Mouse (Mus musculus): ENCODE results near the gene Hao2.

Hao2 gene

DNA sequence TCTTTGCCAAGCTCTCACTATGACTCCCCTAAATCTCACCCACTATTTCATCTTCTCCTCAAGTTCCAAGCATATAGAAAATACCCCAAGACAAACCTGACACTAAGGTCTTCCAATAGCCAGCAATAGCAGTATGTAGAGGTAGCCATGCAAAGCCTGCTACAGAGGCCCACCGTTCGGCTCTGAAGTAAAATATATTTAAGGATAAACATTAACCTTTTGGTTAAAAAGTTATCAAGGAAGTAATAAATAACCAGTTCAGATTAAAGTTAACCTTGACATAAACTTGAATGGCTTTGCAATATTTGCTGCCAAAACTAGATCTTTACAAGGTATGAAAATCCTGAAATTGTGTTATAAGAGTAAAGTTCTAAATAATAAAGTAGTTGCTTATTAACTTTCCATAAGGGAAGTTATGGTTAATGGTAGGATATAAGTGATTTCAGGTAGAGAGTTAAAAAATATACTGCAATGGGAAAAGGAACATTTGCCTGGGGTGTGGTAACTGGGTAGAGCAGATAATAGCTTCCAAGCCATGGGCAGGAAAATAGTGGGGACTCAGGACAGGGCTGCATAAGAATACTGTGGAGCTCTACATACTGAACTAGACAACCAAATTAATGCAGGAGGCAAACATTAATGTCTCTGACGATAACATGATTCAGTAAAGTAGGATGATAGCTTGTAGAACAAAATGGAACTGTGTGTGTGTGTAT, at the start of gene Hao2:
Hao2 (minus strand) TSS at position 183 of the 716 bp plus-strand sequence.
- DNase-seq = no peak

DNA sequence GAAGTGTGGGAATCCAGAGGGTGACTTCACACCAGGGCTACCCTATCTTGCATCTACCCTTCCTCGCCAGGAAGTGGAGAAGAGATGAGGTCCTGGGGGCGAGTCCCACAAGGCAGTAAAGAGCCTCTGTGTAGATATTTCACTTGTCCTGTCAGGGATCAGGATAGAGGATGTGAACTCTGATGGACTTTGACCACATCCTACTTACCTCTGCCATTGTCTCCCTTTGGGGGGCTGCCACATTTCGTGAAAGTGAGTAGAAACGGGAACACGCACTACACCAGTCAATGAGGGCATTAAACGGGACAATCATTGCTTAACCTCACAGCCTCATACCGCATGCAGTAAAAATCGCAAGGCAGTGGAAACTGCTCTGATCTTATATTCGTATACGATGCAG, 48.6 kb upstream of the Hao2 start:
- no peak for DNase-seq

DNA sequence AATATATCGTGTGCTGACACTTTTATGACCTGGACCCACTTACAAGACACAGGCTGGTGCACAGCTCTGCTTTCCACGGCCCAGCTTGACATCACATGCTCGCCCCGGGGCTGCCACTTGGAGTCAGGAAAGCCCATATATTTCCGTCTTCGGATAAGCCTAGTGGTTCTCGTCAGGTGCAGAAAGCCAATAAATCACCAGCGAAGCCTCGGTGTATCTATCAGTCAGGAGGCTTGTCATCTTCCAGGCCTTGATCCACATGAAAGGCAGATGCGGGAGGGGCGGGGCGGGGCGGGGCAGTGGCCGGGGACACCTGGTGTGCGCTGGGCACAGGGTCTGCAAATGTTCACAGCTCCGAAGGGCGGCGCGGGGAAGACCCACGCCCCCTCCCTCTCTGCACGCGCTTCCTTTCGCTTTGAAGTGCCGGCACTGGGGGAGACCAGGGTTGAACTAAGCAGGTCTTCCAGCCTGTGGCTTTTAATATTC, 48.1 kb upstream of the Hao2 start:
- no peak for DNase-seq

DNA sequence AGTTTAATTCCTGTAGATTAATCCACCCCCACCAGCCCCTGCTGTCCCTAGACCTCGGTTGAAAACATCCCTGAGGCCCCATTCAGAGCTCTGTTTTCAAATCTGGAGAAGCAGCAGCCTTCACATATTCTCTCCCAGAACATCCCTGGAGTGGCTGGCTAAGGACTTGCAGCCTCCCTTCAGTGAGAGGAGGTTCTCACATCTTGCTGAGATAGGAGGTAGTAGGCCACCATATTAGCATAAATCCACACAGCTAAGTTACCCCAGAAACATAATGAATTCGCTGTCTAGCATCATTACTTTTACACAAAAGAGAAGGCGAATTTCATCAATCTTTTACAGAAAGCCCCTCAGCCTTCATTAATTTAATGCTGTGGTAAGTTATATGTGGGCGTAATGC, 47.2 kb upstream of the Hao2 start:
- DNase-seq = no peak

DNA sequence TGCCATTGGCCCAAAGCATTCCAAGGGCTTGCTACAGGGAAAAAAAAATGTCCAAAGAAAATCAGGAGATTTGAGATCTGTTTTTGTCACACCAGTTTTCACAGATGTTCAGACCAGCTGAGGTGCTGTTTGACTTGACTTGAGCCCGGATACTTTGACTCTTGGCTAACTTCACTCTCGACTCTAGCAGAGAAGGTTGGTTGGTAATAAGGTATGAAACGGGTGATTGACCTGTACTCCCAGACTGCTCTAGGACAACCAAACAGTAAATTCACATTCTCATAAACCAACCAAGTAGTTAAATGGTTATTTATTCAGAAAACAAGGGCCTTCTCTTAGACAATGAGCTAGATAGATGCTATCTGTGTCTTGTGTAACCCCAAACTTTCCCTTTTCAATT, 43.4 kb upstream of the Hao2 start:
- no peak for DNase-seq

DNA sequence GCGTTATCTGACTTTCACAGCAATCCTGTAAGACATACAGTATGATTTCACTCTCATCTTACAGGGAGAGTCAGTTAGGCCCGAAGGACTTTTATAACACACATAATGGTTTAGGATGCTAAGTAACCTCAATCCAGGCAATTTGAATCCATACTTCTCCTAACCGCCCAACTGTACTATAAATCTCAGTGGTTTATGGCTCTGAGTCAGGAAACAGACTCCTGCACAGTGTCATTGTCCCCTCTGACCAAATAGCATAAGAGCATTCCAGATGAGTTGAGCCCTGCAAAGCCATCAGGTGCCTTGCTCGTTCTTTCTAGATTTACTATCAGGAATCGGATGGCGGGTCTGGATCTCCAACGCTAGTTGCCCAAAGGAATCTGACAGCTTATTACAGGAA, 41.6 kb upstream of the Hao2 start:
- no peak for DNase-seq

DNA sequence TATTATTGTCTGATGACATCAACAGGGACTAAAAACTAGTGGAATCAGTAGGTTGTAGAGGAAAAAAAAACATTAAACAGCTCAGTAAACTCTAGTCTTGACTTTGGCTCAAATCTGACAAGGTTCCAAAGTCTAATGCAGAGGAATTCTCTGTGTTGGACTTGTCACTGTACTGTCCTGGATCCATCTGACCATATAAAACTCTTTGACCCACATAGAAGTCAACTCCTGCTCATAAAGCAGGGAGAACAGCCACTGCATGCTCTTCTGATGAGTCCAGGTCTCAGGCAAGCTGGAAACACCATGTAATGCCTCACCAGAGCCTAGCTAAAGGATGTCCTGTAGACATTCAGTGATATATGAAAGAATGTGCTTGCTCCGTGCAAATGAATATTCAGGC, 41.0 kb upstream of the Hao2 start:
- no peak for DNase-seq

DNA sequence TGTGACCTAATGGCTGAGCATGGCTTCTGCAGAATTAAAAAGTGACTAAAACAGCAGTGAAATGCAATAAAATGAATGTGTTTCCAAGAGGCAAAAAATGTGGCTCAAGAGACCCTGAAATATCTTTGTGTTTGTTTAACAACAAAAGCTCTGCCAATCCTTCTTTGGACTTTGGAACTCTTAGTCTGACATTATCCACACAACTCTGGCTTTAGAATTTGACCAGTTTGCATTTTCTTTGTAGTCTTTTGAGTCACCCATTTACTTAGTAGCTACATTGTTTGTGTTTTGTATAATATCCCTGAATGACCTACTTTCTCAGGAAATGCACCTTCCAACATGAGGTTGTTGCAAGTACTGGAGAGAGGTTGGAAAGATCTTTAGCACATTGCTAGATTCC, 39.4 kb upstream of the Hao2 start:
- DNase-seq = no peak

DNA sequence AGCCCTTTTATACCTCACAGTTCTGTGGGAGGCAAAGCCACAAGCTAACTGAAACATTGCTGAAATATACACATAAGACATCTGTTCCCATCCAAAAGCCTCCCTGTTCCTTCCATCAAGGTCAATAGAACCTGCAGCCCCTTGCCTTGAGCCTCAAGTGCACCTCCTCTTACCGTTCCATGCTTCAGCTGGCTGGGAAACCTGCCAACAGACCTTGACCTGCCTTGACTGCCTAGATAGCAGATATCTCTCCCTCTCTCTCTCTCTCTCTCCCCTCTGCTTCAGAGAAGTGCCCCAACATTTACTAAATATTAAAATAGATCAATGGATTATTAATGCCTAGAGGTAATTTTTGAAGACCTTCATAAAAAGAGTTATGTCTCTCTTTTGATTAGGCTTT, 38.8 kb upstream of the Hao2 start:
- no peak for DNase-seq

DNA sequence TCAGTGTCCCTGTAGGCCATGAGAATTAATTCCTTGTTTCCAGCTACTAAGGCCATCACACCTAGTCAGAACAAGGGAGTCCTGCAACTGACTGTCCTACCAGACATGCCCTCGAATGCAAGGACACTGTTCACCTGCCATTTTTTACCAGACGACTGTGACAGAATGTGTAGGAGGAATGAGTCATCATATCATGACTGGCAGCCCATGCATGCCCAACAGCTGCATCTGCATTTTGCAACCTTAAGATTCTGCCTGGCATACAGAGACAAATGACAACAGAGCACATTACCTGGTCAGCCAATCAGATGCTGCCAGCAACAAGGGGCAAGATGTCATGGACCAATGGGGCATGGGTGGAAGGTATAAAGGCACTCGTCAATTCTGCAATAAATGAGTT, 27.4 kb upstream of the Hao2 start:
- no peak for DNase-seq

DNA sequence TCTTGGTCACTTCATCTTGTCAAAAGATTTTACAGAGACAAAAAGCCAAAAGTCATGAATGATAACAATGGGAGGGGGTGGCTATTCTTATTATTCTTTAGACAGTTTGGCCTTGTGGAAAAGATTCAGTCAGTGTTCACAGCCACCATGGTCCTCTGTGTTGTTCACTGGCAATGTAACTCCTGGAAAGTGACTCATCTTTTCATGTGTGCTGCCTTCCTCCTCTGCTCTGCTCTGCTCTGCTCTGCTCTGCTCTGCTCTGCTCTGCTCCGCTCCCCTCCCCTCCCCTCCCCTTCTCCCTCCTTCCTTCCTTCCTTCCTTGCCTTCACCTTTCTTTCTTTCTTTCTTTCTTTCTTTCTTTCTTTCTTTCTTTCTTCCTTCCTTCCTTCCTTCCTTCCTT, 24.2 kb upstream of the Hao2 start:
- DNase-seq = no peak

DNA sequence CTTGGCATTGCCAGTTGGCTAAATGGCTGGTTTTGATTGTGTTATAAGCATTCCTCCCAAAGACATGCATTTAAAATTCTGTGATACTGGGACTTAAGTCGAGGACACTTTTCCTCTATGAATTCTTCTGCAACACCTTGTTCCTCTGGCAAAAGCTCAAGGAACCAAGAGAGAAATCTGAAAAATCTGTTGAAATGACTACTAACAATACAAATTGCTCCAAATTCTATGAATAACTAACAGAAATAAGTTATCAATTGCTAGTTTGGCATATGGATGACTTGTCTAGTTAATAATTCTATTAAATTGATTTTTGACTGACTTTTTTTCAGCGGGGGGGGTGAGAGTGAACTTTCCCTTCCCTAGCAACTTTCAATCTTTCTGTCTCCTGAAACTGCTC, 23.8 kb upstream of the Hao2 start:
- no peak for DNase-seq

DNA sequence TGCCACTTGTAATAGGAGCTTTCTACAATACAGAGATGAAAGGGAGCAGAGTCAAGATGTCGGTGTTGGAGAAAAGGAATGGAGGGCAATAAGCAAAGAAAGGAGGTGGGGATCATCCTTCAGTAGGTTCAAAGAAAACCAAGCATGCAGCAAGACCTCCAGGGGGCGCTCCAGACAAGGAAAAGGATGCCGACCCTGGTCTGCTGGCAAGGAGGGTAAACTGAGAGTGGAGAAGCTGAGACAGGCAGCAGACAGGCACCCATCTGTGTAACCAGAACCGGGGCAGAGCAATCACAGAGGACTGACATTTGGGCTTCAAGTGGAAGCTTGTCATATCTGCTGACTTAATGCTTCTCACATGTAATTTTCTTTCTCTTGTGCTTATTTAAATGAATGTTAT, 22.6 kb upstream of the Hao2 start:
- DNase-seq = peak; percentile 9

DNA sequence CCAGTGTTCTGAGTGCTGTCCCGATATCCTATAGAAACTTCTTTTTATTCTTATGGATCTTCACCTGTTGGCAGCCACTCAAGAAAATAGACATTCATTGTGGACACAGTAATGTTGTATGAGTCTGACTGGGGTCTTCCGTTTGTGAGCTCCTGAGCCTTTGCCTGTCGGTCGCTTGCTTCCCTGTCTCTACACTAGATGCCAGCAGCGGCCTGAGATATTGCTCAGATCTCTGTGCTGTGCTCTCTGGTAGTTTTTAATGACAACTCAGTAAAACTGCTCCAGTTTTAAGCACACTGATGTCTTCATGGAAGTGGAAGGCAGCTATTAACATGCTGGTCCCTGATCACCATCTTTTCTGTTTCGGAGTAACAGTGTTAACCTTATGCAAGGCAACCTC, 20.6 kb upstream of the Hao2 start:
- DNase-seq = no peak

DNA sequence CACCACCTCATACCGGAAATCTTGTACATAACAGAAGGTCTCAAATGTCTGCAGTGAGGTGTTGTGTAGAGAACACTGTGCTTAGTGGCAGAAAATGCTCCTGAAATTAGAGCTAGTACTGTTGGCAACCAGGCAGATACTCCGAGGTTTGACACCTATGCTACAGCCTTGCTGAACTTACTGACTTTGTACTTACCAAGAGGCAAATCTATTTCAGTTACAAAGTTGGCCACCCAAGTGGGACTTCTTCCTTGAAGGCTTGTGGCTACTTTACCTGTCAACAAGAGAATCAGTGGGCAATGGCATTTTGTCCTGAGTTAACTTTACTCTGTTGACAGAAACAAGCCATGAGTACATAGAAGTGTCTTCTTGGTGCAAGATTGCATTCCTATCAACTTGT, 4.6 kb upstream of the Hao2 start:
- no peak for DNase-seq

DNA sequence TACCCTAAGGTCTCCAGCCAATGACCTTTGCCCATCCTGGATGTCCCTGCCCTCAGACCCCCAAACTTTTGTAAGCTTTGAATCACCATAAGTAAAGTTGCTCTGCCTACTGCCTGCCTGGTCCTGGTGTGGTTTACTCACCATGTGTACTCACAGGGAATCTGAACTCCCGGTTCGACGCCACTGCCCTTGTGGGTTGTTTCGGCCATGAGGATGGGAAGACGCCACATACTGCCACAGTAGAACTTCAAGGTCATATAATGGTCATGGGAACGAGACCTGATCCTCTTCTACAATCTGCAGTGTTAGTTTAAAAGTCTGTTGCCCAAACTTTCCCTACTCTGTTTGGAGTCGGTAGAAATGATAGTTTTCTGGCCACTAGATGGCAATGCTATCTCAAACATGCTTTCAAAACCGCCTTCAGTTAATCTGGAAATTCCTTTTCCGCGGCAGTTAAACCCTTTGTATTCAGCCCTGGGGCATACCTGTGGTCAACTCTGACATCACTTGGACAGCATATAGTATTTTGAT, 2.1 kb upstream of the Hao2 start:
- DNase-seq = no peak

DNA sequence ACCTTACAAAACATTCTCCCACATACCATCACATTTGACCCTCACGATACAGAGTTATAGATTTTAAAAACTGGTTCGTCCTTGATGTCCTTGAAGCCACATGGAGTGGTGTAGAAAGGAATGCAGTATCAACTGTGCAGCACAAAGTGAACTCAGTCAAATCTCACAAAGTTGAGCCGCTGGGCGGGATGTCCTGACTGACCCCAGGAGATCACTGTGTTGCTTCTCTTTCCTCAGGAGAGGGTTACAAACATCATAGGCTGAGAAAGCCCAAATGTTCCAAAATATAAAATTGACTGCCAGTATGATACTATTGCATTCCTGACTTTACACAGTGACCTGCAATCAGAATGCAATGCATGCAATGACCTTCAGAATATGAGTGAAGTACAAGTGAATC, 2.6 kb downstream of the Hao2 start:
- DNase-seq = no peak

DNA sequence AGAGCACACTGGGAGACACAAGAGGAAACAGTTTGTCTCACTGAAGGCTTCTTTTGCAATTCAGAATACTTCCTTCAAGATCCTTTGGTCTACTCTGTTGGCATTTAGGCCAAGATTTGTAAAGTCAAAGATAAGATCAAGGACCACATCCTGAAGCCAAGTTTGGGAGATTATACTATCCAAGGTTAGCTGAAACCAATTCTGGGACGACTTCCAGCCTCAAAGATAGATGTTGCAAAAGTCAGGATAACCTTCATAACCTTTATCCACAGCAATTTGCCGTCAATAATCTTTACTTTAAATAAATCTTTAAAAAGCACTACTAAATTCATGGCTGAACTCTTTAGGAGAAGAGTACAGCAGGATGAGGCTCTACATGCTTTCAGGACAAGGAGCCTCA, 4.8 kb downstream of the Hao2 start:
- no peak for DNase-seq

DNA sequence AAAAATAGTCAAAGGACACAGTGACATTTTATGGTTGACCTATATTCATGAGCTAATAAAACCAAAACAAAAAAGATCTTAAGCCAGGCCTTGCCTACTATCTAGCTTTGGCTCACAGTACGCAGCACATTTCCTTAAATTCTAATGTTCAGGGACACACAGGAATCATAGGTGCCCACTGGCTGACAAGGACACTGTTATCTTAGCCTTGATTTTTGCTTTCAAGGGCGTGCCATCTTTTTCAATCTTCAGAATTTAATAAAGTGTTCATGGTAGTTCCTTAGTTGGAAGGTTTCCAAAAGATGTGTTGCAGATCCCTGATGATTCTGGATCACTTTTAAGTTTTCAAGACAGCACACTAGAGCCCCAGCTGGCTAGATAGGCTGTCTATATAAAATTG, 12.2 kb downstream of the Hao2 start:
- no peak for DNase-seq

DNA sequence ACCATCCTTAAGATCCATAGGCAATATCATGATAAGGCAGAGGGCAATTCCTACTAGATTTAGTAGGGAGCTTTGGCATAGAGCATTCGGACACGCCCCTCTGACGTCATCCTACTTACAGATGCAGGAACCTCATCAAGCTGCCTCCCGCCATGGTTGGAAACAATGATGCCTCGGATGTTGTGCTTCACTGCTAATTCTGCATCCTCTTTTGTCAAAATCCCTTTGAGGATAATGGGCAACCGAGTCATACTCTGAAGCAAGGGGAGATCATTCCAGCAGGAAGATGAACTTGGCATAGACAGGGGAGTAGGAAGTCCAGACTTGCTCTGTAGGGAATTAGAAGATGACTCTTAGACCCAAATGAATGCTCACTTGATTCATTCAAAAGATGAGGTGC, 12.8 kb downstream of the Hao2 start:
- DNase-seq = no peak

DNA sequence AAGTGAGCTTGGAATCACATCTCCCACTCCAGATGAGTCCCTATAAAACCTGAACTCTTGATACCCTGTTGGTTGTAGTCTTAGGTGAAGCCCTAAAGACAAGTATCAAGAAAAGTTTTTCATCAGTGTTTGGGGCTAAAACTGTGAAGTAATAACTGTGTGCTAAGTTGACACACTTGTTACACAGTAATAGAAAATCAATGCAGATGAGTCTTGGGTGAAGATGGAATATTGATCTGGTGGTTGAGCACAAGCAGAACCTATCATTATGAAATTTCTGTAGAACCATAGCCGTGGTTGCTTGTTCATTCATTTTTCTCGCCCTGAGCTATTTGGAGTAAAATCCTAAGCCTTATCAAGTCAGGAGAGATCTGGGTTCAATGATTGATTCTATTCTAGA, 24.8 kb downstream of the Hao2 start:
- DNase-seq = no peak

DNA sequence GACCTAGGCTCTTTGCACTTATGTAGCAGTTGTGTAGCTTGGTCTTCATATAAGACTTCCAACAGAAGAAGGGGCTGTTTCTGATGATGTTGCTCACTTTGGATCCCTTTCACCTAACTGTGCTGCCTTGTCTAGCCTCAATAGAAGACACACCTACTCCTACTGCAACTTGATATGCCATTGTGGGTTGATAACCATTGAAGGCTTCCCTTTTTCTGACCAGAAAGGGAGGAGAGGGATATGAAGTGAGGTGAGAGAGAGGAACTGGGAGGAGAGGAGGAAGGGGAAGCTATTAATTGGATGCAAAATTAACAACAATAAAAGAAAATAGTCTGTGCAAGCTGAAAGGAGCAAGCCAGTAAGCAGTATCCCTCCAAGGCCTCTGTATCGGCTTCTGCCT, 30.2 kb downstream of the Hao2 start:
- DNase-seq = no peak

DNA sequence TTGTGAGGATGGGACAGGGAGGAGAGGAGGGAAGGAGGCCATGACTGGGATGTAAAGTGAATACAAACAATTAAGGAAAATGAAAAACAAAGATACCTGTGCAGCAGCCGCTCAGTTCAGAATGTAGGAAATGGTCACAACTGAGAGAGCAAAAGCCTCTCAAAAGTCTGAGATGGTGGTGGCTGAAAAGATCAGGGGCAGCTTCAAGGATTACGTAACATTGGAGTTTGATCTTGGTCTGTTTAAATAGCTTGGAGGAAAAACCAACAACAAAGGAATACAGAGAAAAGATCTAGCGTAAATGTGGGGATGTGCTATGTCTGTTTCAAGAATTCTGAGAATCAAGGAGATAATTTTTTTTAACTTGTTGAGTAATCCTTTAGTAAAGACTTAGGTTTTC, 33.5 kb downstream of the Hao2 start, which contains the start of gene Hsd3b1:
Hsd3b1 (minus strand) TSS at position 219 of the 400 bp plus-strand sequence.
- no peak for DNase-seq

DNA sequence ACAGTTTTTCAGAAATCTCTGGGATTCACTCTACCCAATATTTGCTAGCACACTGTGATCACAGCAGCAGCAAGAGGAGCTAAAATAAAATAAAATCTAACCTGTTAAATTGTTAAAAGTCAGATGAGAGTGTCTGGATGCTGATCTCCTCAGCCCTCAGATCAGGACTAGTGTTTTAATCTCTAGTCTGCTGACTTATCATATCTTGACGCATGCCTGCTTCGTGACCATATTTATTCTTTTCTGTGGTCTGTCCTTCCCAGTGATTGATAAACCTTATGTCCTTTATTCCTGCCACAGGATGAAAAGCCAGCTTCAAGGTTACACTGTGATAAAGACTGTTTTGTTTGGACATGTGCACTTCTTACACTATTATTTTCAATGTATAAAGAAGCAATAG, 35.0 kb downstream of the Hao2 start:
- DNase-seq = no peak

DNA sequence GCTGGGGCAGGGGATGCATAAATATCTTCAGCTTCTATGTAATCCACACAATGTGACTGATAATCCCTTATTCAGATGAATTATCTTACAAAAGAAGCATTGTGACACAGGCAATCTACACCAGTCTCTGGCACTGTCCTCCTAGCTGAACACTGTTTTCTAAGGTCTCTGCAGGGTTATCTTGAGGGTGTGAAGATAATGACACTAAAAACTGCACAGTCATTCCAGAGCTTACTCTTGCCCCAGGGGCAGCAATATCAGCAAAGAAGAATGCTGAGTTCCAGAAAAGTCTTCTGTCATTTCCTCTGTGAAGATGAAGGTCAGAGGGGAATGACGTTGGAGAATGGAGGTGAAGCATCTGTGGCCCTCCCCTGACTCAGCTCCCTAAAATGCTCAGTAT, 36.1 kb downstream of the Hao2 start:
- DNase-seq = no peak
